Mouse (Mus musculus) heart, postnatal 0 days (tissue): ENCODE results near the gene Smim4.

Experiments
- CTCF ChIP-seq: IDR thresholded peaks from 2 replicates; pipeline ENCODE4 v1.5.1; 2016; ENCODE audit warnings: antibody characterized with exemption, control low read depth, low read depth
- EP300 ChIP-seq: IDR thresholded peaks from 2 replicates; pipeline ENCODE4 v1.6.1; 2016; ENCODE audit warnings: antibody characterized with exemption, low read depth

DNA sequence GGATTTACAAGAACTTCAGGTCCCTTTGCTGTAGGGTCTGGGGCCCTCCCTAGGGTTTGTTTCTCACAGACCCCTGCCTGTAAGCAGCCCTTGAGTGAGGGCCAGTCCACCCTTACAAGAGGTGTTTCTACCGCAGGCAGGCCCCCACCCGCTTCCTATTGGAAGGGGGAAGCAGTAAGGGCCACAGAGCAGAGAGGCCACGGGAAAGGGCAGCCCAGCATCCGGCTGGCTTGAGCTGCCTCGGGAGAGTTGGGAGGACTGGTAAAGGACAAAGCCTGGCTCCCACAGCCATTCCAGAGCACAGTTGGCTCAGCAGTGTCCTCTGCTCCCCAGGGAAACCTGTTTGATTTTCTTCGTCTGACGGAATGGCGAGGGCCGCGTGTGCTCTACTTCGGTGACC is 9.0 kb upstream of the Smim4 start:
- TF ChIP-seq CTCF (no peak), EP300 (no peak)
